In genomic region chr2:119800876-119801846, GRCm38 (mm10) we compare ENCODE assay signal across 7 mouse cellular contexts. TPM values are rescaled to one million over a fixed set of nuclear protein-coding genes. Genes with fewer than 3 reads are reported as not detected.
DNase-seq lines count a peak whose midpoint lies in the region; ATAC-seq and TF ChIP-seq lines count a peak whose summit lies in the region.

No protein-coding gene starts in this region.

- H3K36me3 ChIP-seq in lung, embryonic 15.5 days, result peaks cover 7% of the 10 kb centered on the region; the same call in 1 of the 2 replicates
- H3K36me3 ChIP-seq in embryonic facial prominence, embryonic 10.5 days (replicated peaks), result peaks cover 31% of the 10 kb centered on the region
- peaks cover 20% of the 10 kb centered on the region for H3K36me3 ChIP-seq in intestine, embryonic 14.5 days (ENCODE audit: control insufficient read depth, insufficient read depth, low read length)
- H3K36me3 ChIP-seq in neural tube, embryonic 15.5 days, result peaks cover 4% of the 10 kb centered on the region; the same call in 1 of the 2 replicates

- H3K4me1 ChIP-seq in lung, embryonic 15.5 days, result peaks cover 45% of the 10 kb centered on the region
- peaks cover 7% of the 10 kb centered on the region for H3K4me1 ChIP-seq in lung, adult 2 months (ENCODE audit: control insufficient read depth, insufficient read depth, low read length)
- peaks cover 78% of the 10 kb centered on the region for H3K4me1 ChIP-seq in embryonic facial prominence, embryonic 10.5 days
- peaks cover 20% of the 10 kb centered on the region for H3K4me1 ChIP-seq in intestine, embryonic 14.5 days (replicated peaks; ENCODE audit: control insufficient read depth, insufficient read depth, low read length)
- H3K4me1 ChIP-seq in neural tube, embryonic 15.5 days, result peaks cover 59% of the 10 kb centered on the region

- H3K4me3 ChIP-seq in lung, embryonic 15.5 days, result peak overlapping the region; percentile 60
- no peak overlapping the region for H3K4me3 ChIP-seq in lung, adult 2 months (replicated peaks; ENCODE audit: extremely low read depth, low read depth, low read length)
- peak overlapping the region; percentile 93 for H3K4me3 ChIP-seq in embryonic facial prominence, embryonic 10.5 days
- H3K4me3 ChIP-seq in intestine, embryonic 14.5 days (ENCODE audit: low read depth, low read length), result no peak overlapping the region
- peak overlapping the region; percentile 70 for H3K4me3 ChIP-seq in neural tube, embryonic 15.5 days (replicated peaks)

- ATAC-seq in lung, embryonic 15.5 days (ENCODE audit: borderline replicate concordance, extremely low read depth, low FRiP score, low TSS enrichment), result no peak
- ATAC-seq in intestine, embryonic 14.5 days (replicated peaks; ENCODE audit: low FRiP score, low TSS enrichment, low read depth), result no peak
- no peak for ATAC-seq in neural tube, embryonic 15.5 days (ENCODE audit: low FRiP score)

- no peaks in the 10 kb centered on the region for H3K27me3 ChIP-seq in lung, embryonic 15.5 days
- peaks cover 82% of the 10 kb centered on the region for H3K27me3 ChIP-seq in embryonic facial prominence, embryonic 10.5 days (replicated peaks; ENCODE audit: low read depth, poor library complexity, severe bottlenecking)
- H3K27me3 ChIP-seq in intestine, embryonic 14.5 days (replicated peaks; ENCODE audit: control insufficient read depth, insufficient read depth, low read length), result no peaks in the 10 kb centered on the region; the same call in 1 of the 2 replicates
- peaks cover 29% of the 10 kb centered on the region for H3K27me3 ChIP-seq in neural tube, embryonic 15.5 days (replicated peaks)

- peak overlapping the region; percentile 97 for H3K4me2 ChIP-seq in lung, embryonic 15.5 days
- peak overlapping the region; percentile 91 for H3K4me2 ChIP-seq in intestine, embryonic 14.5 days (ENCODE audit: low read length)
- H3K4me2 ChIP-seq in neural tube, embryonic 15.5 days, result peak overlapping the region; percentile 92

- no peak for TF ChIP-seq POLR2A in lung, adult 2 months (IDR thresholded peaks at IDR 0.05; ENCODE audit: borderline replicate concordance, extremely low read depth, low read depth, low read length)

- no peak for TF ChIP-seq CTCF in lung, adult 2 months (IDR thresholded peaks at IDR 0.05; ENCODE audit: insufficient read depth, low read length)

- no peaks in the 10 kb centered on the region for H3K9me3 ChIP-seq in lung, embryonic 15.5 days
- no peaks in the 10 kb centered on the region for H3K9me3 ChIP-seq in embryonic facial prominence, embryonic 10.5 days
- H3K9me3 ChIP-seq in intestine, embryonic 14.5 days (ENCODE audit: control insufficient read depth, low read length), result no peaks in the 10 kb centered on the region
- H3K9me3 ChIP-seq in neural tube, embryonic 15.5 days (replicated peaks), result no peaks in the 10 kb centered on the region

- no peak overlapping the region for H3K9ac ChIP-seq in lung, embryonic 15.5 days
- no peak overlapping the region for H3K9ac ChIP-seq in intestine, embryonic 14.5 days (ENCODE audit: low read length)
- H3K9ac ChIP-seq in neural tube, embryonic 15.5 days (replicated peaks), result peak overlapping the region; percentile 80; the same call in 1 of the 2 replicates

- no peak for DNase-seq in lung, adult 2 months
- no peak for DNase-seq in embryonic facial prominence, embryonic 10.5 days (ENCODE audit: low spot score)
- DNase-seq in intestine, embryonic 14.5 days (ENCODE audit: low spot score), result no peak
- DNase-seq in Muller cell, postnatal 12 days (ENCODE audit: inconsistent ontology term), result no peak
- no peak for DNase-seq in adrenal gland, postnatal 10 days

- whole genome bisulfite sequencing in lung, embryonic 15.5 days, result 59% methylated on average over 15 of the region's 15 CpGs
- 70% methylated on average over 15 of the region's 15 CpGs for WGBS in lung, adult 2 months
- 51% methylated on average over 15 of the region's 15 CpGs for WGBS in embryonic facial prominence, embryonic 10.5 days
- WGBS in intestine, embryonic 14.5 days, result 59% methylated on average over 15 of the region's 15 CpGs
- 57% methylated on average over 15 of the region's 15 CpGs for WGBS in neural tube, embryonic 15.5 days

- no peak overlapping the region for H3K27ac ChIP-seq in lung, embryonic 15.5 days
- H3K27ac ChIP-seq in embryonic facial prominence, embryonic 10.5 days (replicated peaks), result no peak overlapping the region
- H3K27ac ChIP-seq in intestine, embryonic 14.5 days (ENCODE audit: low read depth), result no peak overlapping the region
- H3K27ac ChIP-seq in neural tube, embryonic 15.5 days (replicated peaks), result no peak overlapping the region

RNA-seq across cellular contexts. Expression of gene Tyro3, which starts 3.6 kb away (rescaled TPM):
- polyA plus RNA-seq in lung, embryonic 15.5 days (2015; fragmentation: Nextera tagmentation; extraction: Ambion mirVana), result 21.4 and 21.6 TPM in 2 replicates
- 11.8 and 16.4 TPM in 2 replicates for polyA plus RNA-seq in lung, adult 2 months (2012; rRNA removed)
- 19.3 and 22.5 TPM in 2 replicates for polyA plus RNA-seq in embryonic facial prominence, embryonic 10.5 days (2016; fragmentation: Nextera tagmentation; extraction: Ambion mirVana)
- polyA plus RNA-seq in intestine, embryonic 14.5 days (2014; fragmentation: Nextera tagmentation; extraction: Ambion mirVana), result 18.9 and 21.9 TPM in 2 replicates
- polyA plus RNA-seq in neural tube, embryonic 15.5 days (2015; fragmentation: Nextera tagmentation; extraction: Ambion mirVana), result 19.2 and 20.7 TPM in 2 replicates
- 1 to 10 TPM; 6.0 to 8.8 TPM for total RNA-seq in adrenal gland, postnatal 10 days (2021)

RNA-seq across cellular contexts. Expression of gene Rpap1, which starts 13.8 kb away (rescaled TPM):
- 30.4 and 31.7 TPM in 2 replicates for polyA plus RNA-seq in lung, embryonic 15.5 days (2015; fragmentation: Nextera tagmentation; extraction: Ambion mirVana)
- 21.6 and 24.5 TPM in 2 replicates for polyA plus RNA-seq in lung, adult 2 months (2012; rRNA removed)
- 40.6 and 41.1 TPM in 2 replicates for polyA plus RNA-seq in embryonic facial prominence, embryonic 10.5 days (2016; fragmentation: Nextera tagmentation; extraction: Ambion mirVana)
- polyA plus RNA-seq in intestine, embryonic 14.5 days (2014; fragmentation: Nextera tagmentation; extraction: Ambion mirVana), result 27.0 and 28.1 TPM in 2 replicates
- 16.2 and 19.7 TPM in 2 replicates for polyA plus RNA-seq in neural tube, embryonic 15.5 days (2015; fragmentation: Nextera tagmentation; extraction: Ambion mirVana)
- total RNA-seq in adrenal gland, postnatal 10 days (2021), result 10 to 100 TPM; 17.0 to 21.6 TPM

RNA-seq across cellular contexts. Expression of gene Ltk, which starts 40.9 kb away (rescaled TPM):
- polyA plus RNA-seq in lung, embryonic 15.5 days (2015; fragmentation: Nextera tagmentation; extraction: Ambion mirVana), result 1.3 and 1.4 TPM in 2 replicates
- 3.9 and 4.2 TPM in 2 replicates for polyA plus RNA-seq in lung, adult 2 months (2012; rRNA removed)
- polyA plus RNA-seq in embryonic facial prominence, embryonic 10.5 days (2016; fragmentation: Nextera tagmentation; extraction: Ambion mirVana), result not detected in 2 replicates
- polyA plus RNA-seq in intestine, embryonic 14.5 days (2014; fragmentation: Nextera tagmentation; extraction: Ambion mirVana), result 1.9 and 2.8 TPM in 2 replicates
- polyA plus RNA-seq in neural tube, embryonic 15.5 days (2015; fragmentation: Nextera tagmentation; extraction: Ambion mirVana), result 1.9 and 2.5 TPM in 2 replicates
- total RNA-seq in adrenal gland, postnatal 10 days (2021), result 1 to 10 TPM in 1 of 2 experiments, under 1 TPM in 1; 0.57 to 1.3 TPM

RNA-seq across cellular contexts. Expression of gene Itpka, which starts 59.0 kb away (rescaled TPM):
- polyA plus RNA-seq in lung, embryonic 15.5 days (2015; fragmentation: Nextera tagmentation; extraction: Ambion mirVana), result 1.6 and 2.4 TPM in 2 replicates
- 9.5 and 9.6 TPM in 2 replicates for polyA plus RNA-seq in lung, adult 2 months (2012; rRNA removed)
- polyA plus RNA-seq in embryonic facial prominence, embryonic 10.5 days (2016; fragmentation: Nextera tagmentation; extraction: Ambion mirVana), result 0.79 and 0.89 TPM in 2 replicates
- polyA plus RNA-seq in intestine, embryonic 14.5 days (2014; fragmentation: Nextera tagmentation; extraction: Ambion mirVana), result 7.2 and 7.4 TPM in 2 replicates
- polyA plus RNA-seq in neural tube, embryonic 15.5 days (2015; fragmentation: Nextera tagmentation; extraction: Ambion mirVana), result 0.24 and 1.0 TPM in 2 replicates
- total RNA-seq in adrenal gland, postnatal 10 days (2021), result 10 to 100 TPM in 1 of 2 experiments, 1 to 10 TPM in 1; 9.8 to 12.4 TPM

Comparison
In these comparisons a context has a peak if more than half of its experiments do, and no peak if none do; other contexts are left out.
1. H3K4me3 ChIP-seq: peak in lung, embryonic 15.5 days (single experiment), embryonic facial prominence, embryonic 10.5 days (single experiment) and neural tube, embryonic 15.5 days (single experiment); none in lung, adult 2 months (single experiment) and intestine, embryonic 14.5 days (single experiment).
2. Peak in every context shown above with its lines, with median percentiles within 50 percentile points of each other: H3K4me2 ChIP-seq.